Mouse (Mus musculus) heart, adult 18-20 months (tissue): ENCODE measurements at regions not wholly inside any gene's neighbourhood (a gene's known extent, or its start where the extent isn't known, plus 50 kb on each side); places are given as distances from the start of the nearest gene placed in this dataset.

Source experiments
- DNase-seq, 2 experiments: peaks; one replicate each; pipeline ENCODE4 v3.0.0; 2021 to 2022; ENCODE audit warnings: mixed read lengths in 1 of 2

GRCm38 (mm10) chr6:95179993-95180392 is 63.0 kb downstream of the Kbtbd8 start:
- no peak for DNase-seq

GRCm38 (mm10) chr6:95182238-95182637 is 65.2 kb downstream of the Kbtbd8 start:
- DNase-seq, result no peak

- no peak for DNase-seq
These were observed 68.3 kb downstream of the Kbtbd8 start for GRCm38 (mm10) chr6:95185074-95185931.

GRCm38 (mm10) chr6:95196631-95197030 is 79.6 kb downstream of the Kbtbd8 start:
- no peak for DNase-seq

- no peak for DNase-seq
These were observed 81.6 kb downstream of the Kbtbd8 start for GRCm38 (mm10) chr6:95198611-95199010.

- no peak for DNase-seq
These were observed 85.3 kb downstream of the Kbtbd8 start for GRCm38 (mm10) chr6:95202291-95202790.

- DNase-seq, result no peak
These were observed 85.9 kb downstream of the Kbtbd8 start for GRCm38 (mm10) chr6:95202978-95203377.

GRCm38 (mm10) chr6:95204231-95204630 is 87.2 kb downstream of the Kbtbd8 start:
- no peak for DNase-seq

GRCm38 (mm10) chr6:95207063-95207462 is 90.0 kb downstream of the Kbtbd8 start:
- DNase-seq, result peak in 1 of 2 experiments; percentile 47

GRCm38 (mm10) chr6:95217431-95217830 is 100.4 kb downstream of the Kbtbd8 start:
- DNase-seq, result no peak

GRCm38 (mm10) chr6:95218830-95219229 is 101.8 kb downstream of the Kbtbd8 start:
- DNase-seq, result no peak

GRCm38 (mm10) chr6:95223537-95223936 is 98.4 kb upstream of the Gm10234 start:
- DNase-seq, result peak; percentile 55 to 92

GRCm38 (mm10) chr6:95229885-95230284 is 92.0 kb upstream of the Gm10234 start:
- DNase-seq, result no peak

- peak; percentile 13 to 41 for DNase-seq
These were observed 87.2 kb upstream of the Gm10234 start for GRCm38 (mm10) chr6:95234712-95235111.

GRCm38 (mm10) chr6:95243657-95244056 is 78.3 kb upstream of the Gm10234 start:
- no peak for DNase-seq

- DNase-seq, result peak; percentile 6 to 9
These were observed 77.0 kb upstream of the Gm10234 start for GRCm38 (mm10) chr6:95244911-95245310.

- DNase-seq, result no peak
These were observed 65.6 kb upstream of the Gm10234 start for GRCm38 (mm10) chr6:95256303-95256702.

GRCm38 (mm10) chr6:95261001-95261400 is 60.9 kb upstream of the Gm10234 start:
- peak in 1 of 2 experiments; percentile 3 for DNase-seq

GRCm38 (mm10) chr6:95264011-95264869 is 57.7 kb upstream of the Gm10234 start:
- no peak for DNase-seq

- no peak for DNase-seq
These were observed 52.4 kb upstream of the Gm10234 start for GRCm38 (mm10) chr6:95269524-95269923.
